Mouse (Mus musculus) kidney, adult 8-10 months (tissue): ENCODE data around the gene Slc24a4.

Experiments
- DNase-seq, 2 experiments: peaks; one replicate each; pipeline ENCODE4 v3.0.0; 2022

The Slc24a4 gene

DNA sequence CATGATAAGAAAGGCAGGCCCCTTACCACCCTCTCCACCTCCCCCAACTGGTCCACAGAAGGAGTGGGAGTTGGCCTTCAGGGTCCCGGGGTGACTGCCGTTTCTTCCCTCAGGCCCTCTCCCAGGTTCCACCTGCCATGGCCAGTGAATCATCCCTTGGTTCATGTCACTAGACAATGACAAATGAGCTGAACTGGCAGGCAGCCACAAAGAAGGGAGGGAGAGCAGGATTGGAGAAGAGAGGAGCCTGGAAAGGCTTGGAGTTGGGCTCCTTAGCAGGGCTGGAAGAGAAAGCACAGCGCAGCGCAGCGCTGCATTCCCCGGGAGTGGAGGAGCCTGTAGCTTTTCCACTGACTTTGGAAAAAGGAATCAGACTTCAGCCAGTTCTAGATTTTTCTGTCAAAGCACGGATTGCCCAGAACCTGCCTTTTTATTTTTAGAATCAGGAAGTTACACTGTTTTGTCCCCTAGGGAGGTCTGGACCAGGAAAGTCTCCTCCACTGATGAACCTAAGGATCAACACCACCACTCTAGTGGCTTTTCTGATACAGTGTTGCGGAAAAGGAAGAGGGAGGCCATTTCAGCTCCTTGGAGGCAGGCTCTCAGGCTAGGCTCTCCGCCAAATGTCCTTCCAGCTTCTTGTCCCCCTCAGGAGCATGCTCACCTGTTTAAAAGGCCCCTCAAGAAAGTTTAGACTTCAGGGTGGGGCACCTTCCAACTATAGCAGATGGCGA, 158.3 kb downstream of the Slc24a4 start:
- DNase-seq: peak; percentile 61 to 66

DNA sequence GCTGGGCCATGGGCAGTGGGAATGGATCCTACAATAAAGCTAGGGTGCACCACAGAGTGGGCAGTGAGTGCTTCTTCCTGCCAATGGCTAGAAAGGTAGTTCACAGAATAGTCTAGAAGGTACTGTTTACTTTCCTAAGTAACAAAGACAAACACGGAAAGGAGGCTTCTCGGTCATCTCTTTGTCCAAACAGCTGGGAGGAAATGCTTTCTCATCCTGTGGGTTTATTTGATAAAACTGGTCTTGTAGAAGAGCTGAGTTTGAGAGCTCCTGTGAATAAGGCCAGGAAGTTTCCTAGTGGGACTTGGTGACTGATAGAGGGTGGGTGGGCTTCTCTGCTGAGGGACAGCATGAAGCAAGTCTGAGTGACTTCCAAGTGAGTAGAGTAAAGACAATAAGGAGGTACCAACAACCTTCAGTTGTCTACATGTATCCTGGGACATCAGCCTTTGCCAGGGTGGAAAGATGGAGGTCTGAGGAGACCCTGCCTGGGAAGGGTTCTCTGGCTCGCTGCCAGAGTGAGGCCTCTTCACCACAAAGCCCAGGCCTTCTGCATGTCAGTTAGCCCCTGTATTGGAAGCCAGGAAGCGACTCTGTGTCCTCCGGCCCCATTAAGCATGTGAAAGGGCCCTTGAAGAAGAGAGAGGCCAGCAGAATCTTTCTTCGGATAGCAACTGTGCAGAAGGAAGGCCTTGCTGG, 159.5 kb downstream of the Slc24a4 start:
- DNase-seq: no peak

DNA sequence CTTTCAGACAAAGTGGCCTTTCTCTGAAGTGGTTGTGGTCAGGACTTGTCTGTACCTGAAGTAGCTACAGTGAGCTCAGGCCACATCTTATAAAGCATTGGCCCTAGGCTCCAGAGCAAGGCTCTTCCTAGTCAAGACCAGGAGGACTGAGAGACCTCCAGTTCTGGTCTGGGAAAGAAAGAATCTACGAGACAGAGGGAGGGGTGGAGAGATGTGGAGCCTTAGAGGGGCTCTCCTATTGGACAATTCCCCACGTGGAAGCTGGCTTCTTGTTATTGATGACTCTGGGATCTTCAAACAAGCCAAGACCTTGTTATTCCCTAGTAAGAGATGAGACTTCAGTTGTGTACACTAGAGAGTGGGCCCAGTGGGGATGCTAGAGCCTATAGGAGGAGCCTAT, 160.3 kb downstream of the Slc24a4 start:
- DNase-seq: no peak

DNA sequence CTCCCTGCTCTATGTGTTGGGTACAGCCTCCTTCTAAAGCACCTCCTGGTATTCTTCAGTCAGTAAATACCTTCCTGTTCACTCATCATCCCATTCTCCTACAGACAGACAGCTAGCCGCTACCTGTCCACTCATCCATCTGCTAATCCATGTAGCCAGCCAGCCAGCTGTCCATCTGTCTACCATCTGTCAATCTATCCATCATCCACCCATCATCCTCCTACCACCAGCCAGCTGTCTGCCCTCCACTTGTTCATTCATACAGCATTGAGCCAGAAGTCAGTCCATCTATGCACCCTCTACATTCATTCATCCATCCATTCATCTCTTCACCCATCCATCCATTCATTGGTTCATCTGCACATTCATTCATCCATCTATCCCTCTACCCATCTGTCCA, 161.0 kb downstream of the Slc24a4 start:
- DNase-seq: no peak

DNA sequence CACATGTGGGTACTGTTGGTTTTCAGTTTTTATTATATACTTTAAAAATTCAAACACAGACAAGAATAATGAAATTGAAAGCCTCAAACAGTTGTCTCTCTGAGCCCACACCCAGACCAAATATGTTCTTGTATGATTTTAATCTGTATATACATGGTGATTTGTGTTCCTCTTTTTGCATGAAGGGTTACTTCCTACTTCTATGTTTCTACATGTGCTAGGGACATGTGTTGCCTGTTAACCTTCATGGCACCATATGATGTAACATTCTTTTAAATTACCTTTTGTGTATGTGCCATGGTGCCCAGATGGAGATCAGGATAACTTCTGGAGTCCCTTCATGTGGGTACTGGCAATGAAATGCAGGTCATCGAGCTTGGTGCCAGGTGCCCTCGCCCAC, 162.1 kb downstream of the Slc24a4 start:
- DNase-seq: no peak

DNA sequence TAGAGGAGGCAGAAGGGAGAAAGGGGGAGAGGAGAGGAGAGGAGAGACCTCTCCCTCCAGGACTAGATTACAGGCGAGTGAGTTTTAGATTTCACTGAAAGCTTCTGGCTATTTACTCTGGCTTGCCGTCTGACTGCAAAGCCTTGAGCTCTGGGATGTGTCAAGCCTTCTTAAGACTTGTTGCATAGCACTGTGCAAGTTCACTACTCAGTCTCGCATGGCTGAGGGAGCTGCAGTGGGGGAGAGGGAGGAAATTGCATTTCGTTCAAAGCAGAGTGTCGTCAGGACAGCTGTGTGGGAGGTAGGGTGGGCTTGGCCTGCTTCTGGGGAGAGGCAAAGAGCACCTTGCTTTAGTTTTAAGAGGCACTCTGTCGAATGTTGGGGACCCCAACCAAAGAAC, 163.2 kb downstream of the Slc24a4 start:
- no peak for DNase-seq

DNA sequence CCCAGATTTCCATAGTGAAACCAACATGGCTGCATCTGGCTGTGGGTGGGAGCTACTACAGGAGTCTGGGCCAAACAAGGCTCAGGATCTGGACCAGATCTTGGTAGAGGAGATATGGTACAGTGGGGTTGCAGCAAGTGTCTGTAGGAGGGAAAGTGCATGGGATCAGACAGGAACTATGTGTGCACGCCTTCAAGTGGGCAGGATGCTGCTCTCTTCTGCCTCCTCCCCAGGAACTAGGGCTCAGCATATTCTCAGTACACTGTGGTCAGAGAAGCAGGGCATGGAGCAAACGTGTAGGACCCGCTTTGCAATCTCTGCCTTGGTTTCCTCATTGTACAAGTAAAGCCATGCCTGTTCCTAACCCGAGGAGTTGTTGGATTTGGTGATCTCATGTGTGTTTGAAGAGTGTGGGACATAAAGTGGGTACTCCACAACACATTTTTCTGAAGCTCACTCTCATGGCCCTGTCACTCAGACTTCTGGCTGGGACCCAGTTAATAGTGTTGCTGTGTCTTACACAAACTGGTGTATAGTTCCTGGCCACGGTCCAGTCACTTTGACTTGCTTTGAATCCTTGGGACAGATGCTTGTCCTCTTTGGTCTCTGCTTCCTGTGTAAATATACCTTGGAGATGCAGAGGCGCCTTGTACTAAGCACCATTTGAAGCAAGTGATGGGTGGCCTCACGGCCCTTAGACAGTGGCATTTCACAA, 164.1 kb downstream of the Slc24a4 start:
- no peak for DNase-seq

DNA sequence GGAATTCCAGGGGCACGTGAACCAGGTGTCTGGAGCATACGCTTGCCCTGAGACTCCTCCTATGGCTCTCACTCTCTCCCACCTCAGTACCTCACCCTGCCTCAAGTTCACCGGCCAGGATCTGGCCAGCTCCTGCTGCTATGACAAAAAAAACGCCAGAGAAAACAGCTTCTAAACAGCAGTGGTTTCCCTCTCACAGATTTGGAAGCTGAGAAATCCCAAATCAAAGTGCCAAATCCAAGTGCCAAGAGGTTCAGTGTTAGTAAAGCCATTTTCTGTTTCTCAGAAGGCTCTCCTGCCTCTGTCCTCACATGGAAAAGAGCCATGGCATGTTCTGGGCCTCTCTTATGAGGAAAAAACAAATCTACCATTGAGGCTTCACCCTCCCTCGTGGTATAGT, 166.1 kb downstream of the Slc24a4 start:
- DNase-seq: no peak

DNA sequence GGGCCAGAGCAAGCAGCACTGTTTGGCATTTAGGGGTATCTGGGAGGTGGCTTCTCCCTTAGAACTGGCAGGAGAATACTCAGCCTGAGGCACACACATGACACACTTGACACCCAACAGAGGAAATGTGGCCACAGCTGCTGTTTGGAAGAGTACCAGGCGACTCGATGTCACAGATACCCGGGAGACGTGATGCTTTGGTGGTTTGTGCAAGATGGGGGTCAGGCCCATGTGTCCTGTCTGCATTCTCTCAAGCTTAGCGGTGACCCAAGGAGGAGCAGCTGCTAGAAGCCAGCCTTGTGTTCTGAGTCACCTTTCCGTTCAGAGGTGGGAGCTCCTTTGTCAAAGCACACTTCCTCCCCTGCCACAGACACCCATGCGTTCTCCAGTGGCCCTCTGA, 166.7 kb downstream of the Slc24a4 start:
- no peak for DNase-seq

DNA sequence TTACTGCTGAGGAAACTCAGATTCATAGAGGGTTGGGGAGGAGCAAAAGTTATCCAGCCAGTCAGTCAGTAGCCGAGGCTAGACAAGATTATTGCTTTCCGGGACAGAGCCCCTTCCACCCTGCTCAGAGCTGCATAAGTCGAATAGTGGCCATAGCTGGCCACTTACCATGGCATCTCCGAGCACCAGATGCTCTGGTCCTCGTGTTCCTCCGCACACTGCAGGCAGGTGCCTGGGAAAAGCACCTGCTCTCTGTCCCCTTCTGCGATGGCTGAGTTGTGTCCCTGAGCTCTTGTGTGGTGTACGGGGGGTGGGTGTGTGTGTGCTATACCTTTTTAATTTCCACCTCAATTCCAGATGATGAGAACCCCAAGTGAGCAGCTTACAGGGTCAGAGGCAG, 167.1 kb downstream of the Slc24a4 start:
- DNase-seq: no peak

DNA sequence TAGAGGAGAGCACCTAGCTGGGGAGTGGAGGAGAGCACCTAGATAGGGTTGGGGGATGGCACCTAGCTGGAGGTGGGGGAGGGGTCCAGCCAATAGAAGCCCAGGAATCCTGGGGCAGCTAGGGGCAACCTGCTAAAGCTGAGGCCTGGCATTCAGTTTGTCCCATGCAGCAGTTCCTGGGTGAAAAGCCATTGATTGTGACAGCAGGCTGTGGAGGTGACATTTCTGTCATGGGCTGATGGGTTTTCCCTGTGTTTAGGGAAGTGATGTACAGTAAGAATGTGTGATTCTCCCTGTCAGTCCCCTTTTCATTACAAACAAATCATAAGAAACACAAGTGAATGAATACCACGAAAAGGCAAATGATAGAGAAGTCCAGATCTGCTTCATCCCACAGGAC, 167.8 kb downstream of the Slc24a4 start:
- DNase-seq: no peak

DNA sequence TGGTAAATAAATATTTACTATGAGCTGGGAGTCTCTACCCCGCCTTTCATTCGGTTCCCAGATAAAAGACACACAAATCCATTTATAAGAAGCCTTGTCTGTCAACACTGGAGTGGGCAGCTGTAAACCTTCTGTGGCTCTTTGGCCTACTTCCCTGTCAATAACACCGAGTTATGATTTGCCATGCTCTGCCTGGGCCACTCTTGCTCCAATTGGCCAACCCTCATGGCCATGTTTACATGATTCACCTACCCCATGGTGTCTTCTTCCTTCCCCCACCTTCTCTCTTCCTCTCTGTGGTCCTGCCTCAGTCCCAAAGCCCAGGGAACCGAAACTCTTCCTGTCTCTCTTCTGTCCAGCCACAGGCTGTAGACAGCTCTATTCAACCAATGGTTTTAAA, 168.4 kb downstream of the Slc24a4 start:
- no peak for DNase-seq

DNA sequence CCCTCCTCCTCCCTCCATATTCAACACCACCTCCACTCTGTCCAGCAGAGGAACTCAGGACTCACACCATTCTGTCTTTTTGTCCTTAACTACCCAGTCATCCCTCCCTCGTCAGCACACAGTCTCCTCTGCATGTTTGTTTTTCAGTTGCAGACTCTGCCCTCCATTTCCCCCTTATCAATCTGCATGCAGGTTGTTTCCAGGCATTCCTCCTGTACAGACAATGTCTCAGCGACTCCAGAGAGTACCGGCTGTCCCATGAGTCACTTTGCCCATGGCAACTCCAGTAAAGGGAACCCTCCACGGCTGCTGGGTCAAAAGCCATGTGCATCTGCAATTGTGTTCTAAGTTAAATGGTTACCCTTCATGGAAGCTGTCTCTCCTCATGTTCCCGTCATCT, 170.7 kb downstream of the Slc24a4 start:
- DNase-seq: no peak

DNA sequence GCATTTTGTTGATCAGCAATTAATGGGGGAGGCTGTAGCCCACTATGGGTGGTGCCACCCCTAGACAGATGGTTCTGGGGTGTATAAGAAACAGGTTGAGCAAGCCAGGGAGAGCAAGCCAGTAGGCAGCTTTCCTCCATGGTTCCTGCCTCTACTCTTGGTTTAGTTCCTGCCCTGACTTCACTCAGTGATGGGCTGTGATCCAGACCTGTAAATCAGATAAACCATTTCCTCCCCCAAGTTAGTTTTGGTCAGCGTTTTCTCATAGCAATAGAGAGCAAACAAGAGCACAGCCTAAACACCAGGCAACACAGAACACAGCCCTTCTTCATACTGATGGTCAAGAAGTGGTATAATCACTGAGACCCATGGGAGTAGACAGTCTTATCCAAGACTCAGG, 173.1 kb downstream of the Slc24a4 start:
- no peak for DNase-seq

DNA sequence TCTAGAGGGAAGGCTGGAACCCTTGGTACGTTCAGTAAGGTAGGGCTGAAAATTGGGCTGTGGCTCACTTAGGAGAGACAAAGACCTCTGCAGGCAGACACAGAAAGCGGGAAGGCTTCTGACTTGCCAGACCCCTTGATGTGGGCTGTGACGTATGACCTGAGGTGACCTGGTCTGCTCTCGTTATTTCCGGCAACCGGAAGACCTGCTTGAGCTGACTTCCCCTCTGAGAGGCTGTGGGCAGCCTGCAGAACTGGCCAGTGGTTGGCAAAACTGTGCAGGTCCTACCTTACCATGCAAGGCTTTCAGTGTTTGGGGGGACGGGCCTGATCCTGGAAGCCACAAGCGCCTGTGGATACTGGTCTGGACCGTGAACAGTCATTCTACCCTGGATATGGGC, 173.8 kb downstream of the Slc24a4 start:
- no peak for DNase-seq

DNA sequence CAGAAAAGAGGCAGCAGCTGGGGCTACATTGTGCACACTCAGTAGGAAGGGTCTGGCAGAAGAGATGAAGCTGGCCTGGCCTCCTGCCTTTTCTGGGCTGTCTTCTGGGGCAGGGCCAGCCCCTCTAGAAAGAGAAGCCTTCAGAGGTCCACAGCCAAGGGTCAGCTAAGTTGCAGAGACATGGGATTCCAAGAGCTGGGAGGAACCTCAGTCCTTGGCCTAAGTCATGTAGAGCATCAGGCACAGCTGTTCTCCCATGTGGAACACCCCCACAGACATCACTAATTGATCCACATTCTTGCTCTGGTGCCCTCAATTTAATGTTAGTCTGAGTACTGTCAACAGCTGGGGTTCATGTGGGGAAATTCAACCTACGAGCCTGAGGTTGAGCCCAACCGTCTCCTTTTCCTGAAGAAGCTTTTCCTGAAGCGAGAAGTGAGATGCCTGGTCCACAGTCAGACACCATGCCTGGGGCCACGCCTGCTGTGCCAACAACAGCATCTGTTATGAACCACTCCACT, 174.4 kb downstream of the Slc24a4 start:
- DNase-seq: peak; percentile 50 to 64

DNA sequence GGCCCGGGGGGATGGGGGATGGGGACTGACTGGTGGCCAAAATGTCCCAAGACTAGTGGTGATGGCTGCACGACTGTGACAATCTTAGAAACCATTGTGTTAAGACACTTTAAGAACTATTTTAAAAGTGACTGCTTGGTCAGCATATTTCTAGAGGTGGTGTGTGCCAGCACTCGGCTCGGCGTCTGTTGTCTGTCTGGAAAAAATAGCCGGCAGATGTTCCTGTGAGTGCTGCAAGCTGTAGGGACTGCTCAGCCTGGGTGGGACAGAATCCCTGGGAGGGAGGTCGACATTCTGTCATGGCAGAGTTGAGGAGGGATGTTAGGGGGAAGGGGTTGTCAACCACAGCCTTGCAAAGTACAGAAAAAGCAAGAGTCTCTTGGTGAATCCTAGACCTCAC, 175.3 kb downstream of the Slc24a4 start:
- no peak for DNase-seq

DNA sequence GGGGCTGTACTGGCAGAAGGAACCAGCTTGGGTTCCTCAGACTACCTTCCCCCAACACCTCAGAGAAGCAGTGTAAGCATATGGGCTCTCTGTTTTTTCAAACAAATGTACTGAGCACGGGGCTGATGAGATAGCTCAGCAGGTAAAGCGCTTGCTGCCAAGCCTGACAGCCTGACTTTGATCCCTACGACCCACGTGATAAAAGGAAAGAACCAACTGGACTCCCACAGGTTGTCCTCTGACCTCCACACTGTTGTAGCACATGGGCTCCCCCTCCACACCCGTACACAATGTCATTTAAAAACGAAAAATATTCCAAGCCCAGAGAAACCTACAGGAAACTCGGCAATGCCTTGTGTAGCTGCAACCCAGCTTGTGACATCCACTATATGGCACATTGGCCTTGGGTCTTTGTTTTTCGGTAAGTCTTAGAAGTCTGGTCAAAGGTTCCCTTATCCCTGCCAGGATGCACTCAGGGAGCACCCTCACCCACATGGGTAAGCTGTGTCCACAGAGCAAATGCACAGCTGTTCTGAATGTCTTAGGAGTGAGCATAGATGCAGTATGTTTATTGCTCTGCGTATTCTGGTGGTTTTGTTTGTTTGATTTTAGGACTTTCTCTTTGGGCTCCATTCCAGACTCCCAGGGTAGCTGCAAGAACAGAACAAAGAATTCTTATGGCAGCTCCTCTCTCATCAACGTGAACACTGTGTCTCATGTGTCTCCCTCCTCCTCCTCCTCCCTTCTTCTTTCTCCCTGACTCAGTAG, 176.7 kb downstream of the Slc24a4 start:
- DNase-seq: peak; percentile 72 to 76

DNA sequence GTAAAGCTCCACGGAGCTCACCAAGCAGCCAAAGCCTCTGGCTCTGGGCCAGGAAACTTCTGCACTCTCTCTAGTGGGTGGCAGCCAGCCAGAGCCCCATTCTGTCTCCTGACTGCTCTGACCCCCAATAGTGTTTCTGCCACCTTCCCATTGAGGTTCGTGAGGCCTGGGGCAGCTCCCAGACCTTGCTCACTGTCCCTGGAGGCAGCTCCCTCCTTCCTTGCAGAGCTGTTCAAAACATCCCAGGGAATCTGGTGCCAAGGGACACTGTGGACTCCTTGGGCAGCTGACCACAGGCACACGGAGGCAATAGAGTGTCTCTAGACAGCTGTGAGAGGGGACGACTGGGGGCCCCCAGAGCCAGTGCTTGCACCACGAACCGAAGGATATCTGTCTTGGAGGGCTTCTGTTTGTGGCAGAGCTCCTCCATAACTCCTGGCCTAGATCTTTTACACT, 179.5 kb downstream of the Slc24a4 start:
- DNase-seq: peak in 1 of 2 experiments; percentile 62

DNA sequence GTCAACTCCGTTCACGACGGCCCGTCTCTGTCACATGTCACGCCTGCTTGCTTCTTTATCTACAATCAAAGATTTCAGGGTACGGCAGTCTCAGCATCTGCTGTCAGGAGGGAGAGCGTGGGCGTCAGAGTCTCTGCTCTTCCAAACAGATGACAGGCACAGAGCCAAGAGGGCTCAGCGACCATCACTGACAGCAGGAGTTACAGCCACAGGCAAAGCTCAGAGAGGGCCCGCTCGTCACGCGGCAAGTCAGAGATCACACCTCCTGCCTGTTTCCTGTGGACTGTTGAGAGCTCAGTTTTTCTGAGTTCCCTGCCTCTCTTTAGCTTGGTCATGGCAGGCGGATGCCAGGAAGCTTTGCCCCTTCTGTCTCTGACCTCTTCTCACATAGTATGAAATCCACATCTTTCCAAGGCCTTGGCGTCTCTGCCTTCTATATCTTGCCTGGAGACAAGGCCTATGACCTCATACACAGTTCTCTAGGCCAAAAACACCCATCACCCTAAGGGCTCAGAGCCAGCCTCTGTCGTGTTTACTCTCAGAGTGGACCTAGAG, 180.0 kb downstream of the Slc24a4 start:
- peak in 1 of 2 experiments; percentile 45 for DNase-seq

DNA sequence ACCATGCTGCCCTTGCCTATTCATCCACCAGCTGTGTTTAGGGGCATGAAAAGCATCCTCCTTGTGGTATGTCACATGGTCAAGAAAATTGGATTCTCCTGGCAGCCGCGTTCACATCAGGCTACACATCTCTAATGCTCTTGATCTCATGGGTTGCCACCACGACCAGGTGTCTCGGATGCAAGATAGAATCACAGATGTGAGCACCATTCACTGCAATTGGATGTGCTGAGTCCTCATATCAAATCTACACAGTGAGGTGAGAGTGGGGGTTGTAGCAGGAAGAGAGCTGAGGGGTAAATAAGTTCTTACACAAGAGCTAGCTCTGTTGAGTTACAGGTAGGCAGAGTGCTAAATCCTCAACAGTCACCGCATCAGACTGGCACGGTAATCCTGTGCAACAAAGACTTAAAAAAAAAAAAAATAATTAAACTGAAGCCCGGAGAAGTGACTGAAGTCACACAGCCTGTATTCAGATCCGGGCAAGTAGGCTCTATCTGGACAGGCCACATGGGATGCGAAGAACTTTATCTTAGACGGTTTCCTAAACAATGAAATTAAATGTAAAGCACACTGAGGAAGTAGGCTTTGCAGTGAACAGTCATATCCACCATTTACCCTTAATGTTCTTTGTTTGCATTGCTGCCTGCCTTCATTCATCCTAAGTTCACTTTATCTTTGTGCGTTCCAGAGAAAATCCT, 180.7 kb downstream of the Slc24a4 start:
- no peak for DNase-seq

DNA sequence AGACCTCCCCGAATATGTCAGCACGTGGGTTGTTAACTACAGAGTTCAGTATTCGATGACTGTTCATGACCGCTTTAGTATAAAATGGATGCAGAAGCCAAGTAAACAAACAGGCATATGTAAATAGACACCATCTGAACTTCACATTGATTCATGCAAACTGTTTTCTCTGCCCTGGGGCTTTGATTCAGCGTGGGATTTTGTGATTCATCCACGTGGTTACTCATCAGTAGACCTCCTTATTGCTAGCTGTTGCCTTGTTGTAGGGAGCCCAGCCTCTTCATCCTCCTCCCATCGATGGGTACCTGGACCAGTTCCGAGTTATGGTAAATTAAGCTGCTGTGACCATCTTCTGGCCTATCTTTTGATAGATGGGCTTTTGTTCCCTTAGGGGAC, 181.3 kb downstream of the Slc24a4 start:
- no peak for DNase-seq
